Mouse (Mus musculus): ENCODE measurements around the gene Colgalt2. TPM values are rescaled to one million over a fixed set of nuclear protein-coding genes. Genes with fewer than 3 reads are reported as not detected.

The Colgalt2 gene
- polyA plus RNA-seq, 1 experiment, result 0.63 TPM

DNA sequence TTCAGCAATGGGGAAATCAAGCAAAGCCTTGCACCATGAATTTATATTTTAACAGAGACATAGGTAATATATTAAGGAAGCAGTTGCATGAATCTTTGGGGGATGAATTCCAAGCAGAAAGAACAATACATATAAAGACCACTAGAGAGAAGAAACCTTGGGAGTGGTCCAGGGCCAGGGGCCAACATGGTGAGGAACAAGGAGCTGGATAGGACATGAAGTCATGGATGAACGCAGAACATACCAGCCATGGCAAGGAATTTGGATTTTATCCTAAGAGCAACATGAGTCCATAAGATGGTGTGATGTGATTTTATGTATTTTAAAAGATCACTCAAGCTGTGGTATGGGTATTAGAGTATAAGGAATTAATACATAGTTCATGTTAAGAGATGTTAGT lies 92.6 kb downstream of the Colgalt2 start:
- Histone ChIP-seq H3K4me1 (ENCODE audit: control insufficient read depth, insufficient read depth, insufficient read length, low read length) (peaks cover 1% of the 10 kb centered on the region; the same call in 1 of the 2 replicates), H3K36me3 (ENCODE audit: control insufficient read depth, insufficient read depth, low read length) (no peaks in the 10 kb centered on the region), H3K4me3 (ENCODE audit: low read depth, low read length) (no peak overlapping the region), H3K27ac (ENCODE audit: insufficient read depth, low read depth, low read length) (no peak overlapping the region), H3K27me3 (ENCODE audit: control insufficient read depth, insufficient read depth, low read length) (no peaks in the 10 kb centered on the region)
- TF ChIP-seq CTCF (IDR thresholded peaks at IDR 0.05; ENCODE audit: extremely low read depth, insufficient read length, insufficient replicate concordance, low read depth, low read length), result no peak
- 86% methylated on average over 1 of the region's 1 CpGs for WGBS

GRCm38 (mm10) chr1:152496831-152497230 lies 97.2 kb downstream of the Colgalt2 start:
- 38% methylated on average over 2 of the region's 2 CpGs for WGBS
- Histone ChIP-seq H3K27me3 (ENCODE audit: control insufficient read depth, insufficient read depth, low read length) (no peaks in the 10 kb centered on the region), H3K36me3 (ENCODE audit: control insufficient read depth, insufficient read depth, low read length) (no peaks in the 10 kb centered on the region), H3K27ac (ENCODE audit: insufficient read depth, low read depth, low read length) (no peak overlapping the region), H3K4me1 (ENCODE audit: control insufficient read depth, insufficient read depth, insufficient read length, low read length) (peaks cover 5% of the 10 kb centered on the region; the same call in 1 of the 2 replicates), H3K4me3 (ENCODE audit: low read depth, low read length) (no peak overlapping the region)
- TF ChIP-seq POLR2A (IDR thresholded peaks at IDR 0.05; ENCODE audit: low read depth, low read length) (no peak), CTCF (IDR thresholded peaks at IDR 0.05; ENCODE audit: extremely low read depth, insufficient read length, insufficient replicate concordance, low read depth, low read length) (no peak)

GRCm38 (mm10) chr1:152497581-152497980 lies 98.0 kb downstream of the Colgalt2 start:
- TF ChIP-seq POLR2A (IDR thresholded peaks at IDR 0.05; ENCODE audit: low read depth, low read length) (no peak), CTCF (IDR thresholded peaks at IDR 0.05; ENCODE audit: extremely low read depth, insufficient read length, insufficient replicate concordance, low read depth, low read length) (no peak)
- 10% methylated on average over 11 of the region's 11 CpGs for WGBS
- H3K36me3 ChIP-seq (ENCODE audit: control insufficient read depth, insufficient read depth, low read length), result no peaks in the 10 kb centered on the region
- peak overlapping the region; percentile 43 for H3K4me3 ChIP-seq (ENCODE audit: low read depth, low read length)
- H3K27me3 ChIP-seq (ENCODE audit: control insufficient read depth, insufficient read depth, low read length), result no peaks in the 10 kb centered on the region
- peaks cover 5% of the 10 kb centered on the region; the same call in 1 of the 2 replicates for H3K4me1 ChIP-seq (ENCODE audit: control insufficient read depth, insufficient read depth, insufficient read length, low read length)
- H3K27ac ChIP-seq (ENCODE audit: insufficient read depth, low read depth, low read length), result peak overlapping the region; percentile 44; the same call in 1 of the 2 replicates

DNA sequence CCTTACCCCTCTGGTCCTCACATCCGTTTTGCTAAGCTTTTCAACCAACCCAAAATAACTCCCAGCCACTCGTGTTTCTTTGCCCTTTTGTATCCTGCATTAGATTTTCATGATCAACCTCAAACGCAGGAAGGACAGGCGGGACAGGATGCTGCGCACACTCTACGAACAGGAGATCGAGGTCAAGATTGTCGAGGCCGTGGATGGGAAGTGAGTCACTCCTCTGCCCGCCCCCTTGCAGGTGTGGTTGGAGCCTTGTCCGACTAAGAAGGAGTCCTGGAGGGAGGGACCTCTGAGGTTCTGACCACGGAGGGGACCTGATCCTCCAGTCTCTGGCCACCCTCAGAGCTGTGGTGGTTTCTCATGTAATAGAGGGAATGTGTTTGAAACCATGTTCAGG lies 100.2 kb downstream of the Colgalt2 start:
- Histone ChIP-seq H3K4me3 (ENCODE audit: low read depth, low read length) (no peak overlapping the region), H3K27me3 (ENCODE audit: control insufficient read depth, insufficient read depth, low read length) (no peaks in the 10 kb centered on the region), H3K4me1 (ENCODE audit: control insufficient read depth, insufficient read depth, insufficient read length, low read length) (peaks cover 5% of the 10 kb centered on the region; the same call in 1 of the 2 replicates), H3K27ac (ENCODE audit: insufficient read depth, low read depth, low read length) (no peak overlapping the region), H3K36me3 (ENCODE audit: control insufficient read depth, insufficient read depth, low read length) (no peaks in the 10 kb centered on the region)
- WGBS, result 66% methylated on average over 12 of the region's 12 CpGs
- no peak for TF ChIP-seq POLR2A (IDR thresholded peaks at IDR 0.05; ENCODE audit: low read depth, low read length)
- TF ChIP-seq CTCF (IDR thresholded peaks at IDR 0.05; ENCODE audit: extremely low read depth, insufficient read length, insufficient replicate concordance, low read depth, low read length), result no peak

DNA sequence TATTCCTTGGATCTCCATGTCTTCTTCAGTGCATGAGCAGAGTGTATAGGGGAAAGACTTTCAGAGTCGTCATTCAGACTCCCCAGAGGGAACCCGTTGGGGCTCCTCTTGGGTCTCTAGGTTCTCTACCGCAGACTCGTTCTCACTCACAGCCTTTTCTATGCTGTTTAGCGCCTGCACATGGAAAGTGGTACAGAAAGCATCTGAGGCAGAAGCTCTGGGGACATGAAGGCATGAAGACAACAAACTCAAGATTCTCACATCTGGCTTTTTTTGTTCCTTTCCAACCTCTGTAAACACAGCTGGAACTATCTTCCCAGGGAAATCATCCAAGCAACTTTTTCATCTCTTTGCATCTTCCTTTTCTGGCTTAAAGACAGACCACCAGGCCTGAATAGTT lies 106.5 kb downstream of the Colgalt2 start:
- WGBS, result 89% methylated on average over 5 of the region's 5 CpGs
- no peak for TF ChIP-seq CTCF (IDR thresholded peaks at IDR 0.05; ENCODE audit: extremely low read depth, insufficient read length, insufficient replicate concordance, low read depth, low read length)
- TF ChIP-seq POLR2A (IDR thresholded peaks at IDR 0.05; ENCODE audit: low read depth, low read length), result no peak

DNA sequence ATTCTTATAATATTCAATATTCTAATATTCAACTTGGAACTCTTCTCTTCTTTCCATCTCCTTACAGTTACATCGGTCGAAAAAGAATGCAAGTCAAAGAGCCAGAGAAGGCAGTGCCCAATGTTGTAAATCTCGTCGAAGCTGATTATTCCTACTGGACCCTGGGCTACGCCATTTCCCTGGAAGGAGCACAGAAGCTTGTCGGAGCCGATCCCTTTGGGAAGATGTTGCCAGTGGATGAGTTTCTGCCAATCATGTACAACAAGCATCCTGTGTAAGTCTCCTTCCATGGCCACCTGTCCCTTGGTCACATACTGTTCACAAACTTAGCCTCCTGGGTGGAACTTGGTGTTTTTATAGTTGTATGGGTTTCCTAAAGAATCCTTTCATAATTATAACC lies 107.1 kb downstream of the Colgalt2 start:
- Histone ChIP-seq H3K27me3 (ENCODE audit: control insufficient read depth, insufficient read depth, low read length) (no peaks in the 10 kb centered on the region), H3K27ac (ENCODE audit: insufficient read depth, low read depth, low read length) (no peak overlapping the region), H3K4me3 (ENCODE audit: low read depth, low read length) (no peak overlapping the region), H3K36me3 (ENCODE audit: control insufficient read depth, insufficient read depth, low read length) (no peaks in the 10 kb centered on the region), H3K4me1 (ENCODE audit: control insufficient read depth, insufficient read depth, insufficient read length, low read length) (no peaks in the 10 kb centered on the region)
- 88% methylated on average over 7 of the region's 7 CpGs for WGBS
- no peak for TF ChIP-seq CTCF (IDR thresholded peaks at IDR 0.05; ENCODE audit: extremely low read depth, insufficient read length, insufficient replicate concordance, low read depth, low read length)
- TF ChIP-seq POLR2A (IDR thresholded peaks at IDR 0.05; ENCODE audit: low read depth, low read length), result no peak

More for the DNA sequence above, 106.5 kb downstream of the Colgalt2 start:
- H3K4me1 ChIP-seq (ENCODE audit: control insufficient read depth, insufficient read depth, insufficient read length, low read length), result no peaks in the 10 kb centered on the region
- H3K36me3 ChIP-seq (ENCODE audit: control insufficient read depth, insufficient read depth, low read length), result no peaks in the 10 kb centered on the region
- no peak overlapping the region for H3K27ac ChIP-seq (ENCODE audit: insufficient read depth, low read depth, low read length)
- H3K27me3 ChIP-seq (ENCODE audit: control insufficient read depth, insufficient read depth, low read length), result no peaks in the 10 kb centered on the region
- no peak overlapping the region for H3K4me3 ChIP-seq (ENCODE audit: low read depth, low read length)

GRCm38 (mm10) chr1:152508481-152509220 lies 109.0 kb downstream of the Colgalt2 start:
- whole genome bisulfite sequencing, result 93% methylated on average over 11 of the region's 11 CpGs
- Histone ChIP-seq H3K4me1 (ENCODE audit: control insufficient read depth, insufficient read depth, insufficient read length, low read length) (no peaks in the 10 kb centered on the region; the same call in 1 of the 2 replicates), H3K27ac (ENCODE audit: insufficient read depth, low read depth, low read length) (no peak overlapping the region), H3K4me3 (ENCODE audit: low read depth, low read length) (no peak overlapping the region), H3K36me3 (ENCODE audit: control insufficient read depth, insufficient read depth, low read length) (no peaks in the 10 kb centered on the region), H3K27me3 (ENCODE audit: control insufficient read depth, insufficient read depth, low read length) (no peaks in the 10 kb centered on the region)
- TF ChIP-seq POLR2A (IDR thresholded peaks at IDR 0.05; ENCODE audit: low read depth, low read length) (no peak), CTCF (IDR thresholded peaks at IDR 0.05; ENCODE audit: extremely low read depth, insufficient read length, insufficient replicate concordance, low read depth, low read length) (no peak)

Data from small intestine, adult 2 months (tissue).